In the genomic region with DNA sequence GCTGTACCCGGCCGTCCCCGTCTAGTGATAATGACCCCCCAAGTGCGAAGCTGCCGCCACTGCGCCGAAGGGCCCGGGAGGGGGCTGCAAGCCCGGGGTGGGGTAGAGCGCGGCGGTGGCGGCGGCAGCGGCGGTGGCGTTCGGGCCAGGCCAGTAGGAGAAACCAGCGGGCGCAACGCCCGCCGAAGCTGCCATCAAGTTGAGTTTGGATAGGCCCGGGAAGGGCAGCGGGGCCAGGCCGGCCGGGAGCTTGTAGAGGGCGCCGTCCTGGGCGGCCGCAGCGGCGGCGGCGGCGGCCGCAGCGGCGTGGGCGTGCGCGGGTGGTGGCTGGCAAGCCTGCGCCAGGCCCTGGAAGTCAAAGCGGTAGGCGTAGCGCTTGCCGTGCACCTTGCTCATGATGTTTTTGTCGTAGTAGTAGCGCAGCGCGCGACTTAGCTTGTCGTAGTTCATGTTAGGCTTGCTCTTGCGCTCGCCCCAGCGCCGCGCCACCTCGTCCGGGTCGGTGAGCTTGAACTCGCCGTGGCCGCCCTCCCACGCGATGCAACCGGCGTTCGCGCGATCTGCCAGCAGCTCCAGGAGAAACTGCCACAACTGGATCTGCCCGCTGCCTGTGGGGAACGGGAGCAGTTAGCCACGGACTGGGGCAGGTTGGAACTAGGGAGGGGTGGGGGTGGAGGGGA, we compare ENCODE assay signal across 8 mouse cellular contexts. TPM values are rescaled to one million over a fixed set of nuclear protein-coding genes. Genes with fewer than 3 reads are reported as not detected.
DNase-seq lines count a peak whose midpoint lies in the region; ATAC-seq lines count a peak whose summit lies in the region.

No protein-coding gene starts in this region.

- H3K9ac ChIP-seq in heart, embryonic 14.5 days (ENCODE audit: low read length) = no peak overlapping the region; the same call in 1 of the 2 replicates
- H3K9ac ChIP-seq in midbrain, embryonic 11.5 days (ENCODE audit: low read length) = peak overlapping the region; percentile 45

- H3K9me3 ChIP-seq in heart, embryonic 14.5 days (ENCODE audit: control insufficient read depth, low read length) = no peaks in the 10 kb centered on the region
- no peaks in the 10 kb centered on the region for H3K9me3 ChIP-seq in midbrain, embryonic 11.5 days (ENCODE audit: control insufficient read depth, low read length)

- no peak overlapping the region for H3K27ac ChIP-seq in heart, embryonic 14.5 days (replicated peaks in 1 of 2; ENCODE audit: control insufficient read depth in 1 of 2, insufficient read depth in 1 of 2, low read depth in 2 of 2, low read length in 2 of 2)
- H3K27ac ChIP-seq in midbrain, embryonic 11.5 days (ENCODE audit: low read depth, low read length) = no peak overlapping the region

- H3K4me1 ChIP-seq in heart, embryonic 14.5 days (ENCODE audit: control insufficient read depth in 2 of 2, insufficient read depth in 2 of 2, low read length in 2 of 2) = peaks cover 7 to 27% of the 10 kb centered on the region in 2 experiments; a peak in 3 of 4 replicates
- peaks cover 20% of the 10 kb centered on the region for H3K4me1 ChIP-seq in midbrain, embryonic 11.5 days (ENCODE audit: control insufficient read depth, insufficient read depth, low read length)

- ATAC-seq in heart, embryonic 14.5 days (ENCODE audit: insufficient number of reproducible peaks, insufficient read depth, low FRiP score, low read depth) = no peak
- 0 out of 2 replicates have a peak, but pooled peaks have one; percentile 4 for ATAC-seq in granulocyte monocyte progenitor cell, adult 5-6 weeks (replicated peaks; ENCODE audit: poor library complexity, severe bottlenecking)
- no peak for ATAC-seq in midbrain, embryonic 11.5 days (ENCODE audit: low FRiP score)

- peak overlapping the region; percentile 72 for H3K4me2 ChIP-seq in heart, embryonic 14.5 days (ENCODE audit: low read length)
- H3K4me2 ChIP-seq in midbrain, embryonic 11.5 days = peak overlapping the region; percentile 56

- peaks cover 85% of the 10 kb centered on the region for H3K27me3 ChIP-seq in heart, embryonic 14.5 days (ENCODE audit: control insufficient read depth, insufficient read depth, low read length)
- H3K27me3 ChIP-seq in midbrain, embryonic 11.5 days (ENCODE audit: control insufficient read depth, insufficient read depth, low read length) = peaks cover 67% of the 10 kb centered on the region

- intact Hi-C loops in heart, postnatal 25 days (cut with DNase I) = loop anchor here (5.0 kb wide), 1 partner anchor 135 kb away; no protein-coding TSS in a partner anchor

- DNase-seq in heart, postnatal 25 days (ENCODE audit: low spot score) = no peak
- peak; percentile 53 for DNase-seq in brain, adult 2 months (ENCODE audit: low read depth, low spot score)
- DNase-seq in midbrain, embryonic 11.5 days (ENCODE audit: low spot score, missing footprints) = peak; percentile 94
- no peak for DNase-seq in urinary bladder, postnatal 10 days (ENCODE audit: low spot score)
- DNase-seq in gastrocnemius, postnatal 25 days = no peak
- DNase-seq in right cerebral cortex, postnatal 36 days (ENCODE audit: low spot score in 2 of 2) = no peak

- H3K36me3 ChIP-seq in heart, embryonic 14.5 days (ENCODE audit: control insufficient read depth, insufficient read depth, low read length) = no peaks in the 10 kb centered on the region
- no peaks in the 10 kb centered on the region for H3K36me3 ChIP-seq in midbrain, embryonic 11.5 days (ENCODE audit: control insufficient read depth, insufficient read depth, low read length)

- H3K4me3 ChIP-seq in heart, embryonic 14.5 days (ENCODE audit: control insufficient read depth in 1 of 2, insufficient read depth in 1 of 2, low read depth in 1 of 2, low read length in 2 of 2) = peak overlapping the region; percentile 25 to 41
- peak overlapping the region; percentile 35 for H3K4me3 ChIP-seq in midbrain, embryonic 11.5 days (ENCODE audit: low read depth, low read length)

- WGBS in heart, embryonic 14.5 days = 7% methylated on average over 66 of the region's 74 CpGs
- WGBS in midbrain, embryonic 11.5 days = under 1% methylated on average over 67 of the region's 74 CpGs

RNA-seq across cellular contexts. Expression of a gene that starts 3.0 kb away (rescaled TPM):
- polyA plus RNA-seq in heart, embryonic 14.5 days (2014; fragmentation: Nextera tagmentation; extraction: Ambion mirVana) = 1.3 and 1.9 TPM in 2 replicates
- total RNA-seq in heart, postnatal 25 days (2021) = not detected
- not detected in 2 replicates for total RNA-seq in granulocyte monocyte progenitor cell, adult 5-6 weeks (2014; fragmentation: Nextera tagmentation)
- total RNA-seq in granulocyte monocyte progenitor cell, adult 5-6 weeks (2017) = not detected in 2 replicates
- 0.41 and 0.69 TPM in 2 replicates for polyA plus RNA-seq in midbrain, embryonic 11.5 days (2014; fragmentation: Nextera tagmentation; extraction: Ambion mirVana)
- total RNA-seq in gastrocnemius, postnatal 25 days (2021) = not detected

RNA-seq across cellular contexts. Expression of a gene that starts 10.7 kb away (rescaled TPM):
- polyA plus RNA-seq in heart, embryonic 14.5 days (2014; fragmentation: Nextera tagmentation; extraction: Ambion mirVana) = not detected in 2 replicates
- not detected for total RNA-seq in heart, postnatal 25 days (2021)
- total RNA-seq in granulocyte monocyte progenitor cell, adult 5-6 weeks (2014; fragmentation: Nextera tagmentation) = not detected in 2 replicates
- not detected in 2 replicates for total RNA-seq in granulocyte monocyte progenitor cell, adult 5-6 weeks (2017)
- polyA plus RNA-seq in midbrain, embryonic 11.5 days (2014; fragmentation: Nextera tagmentation; extraction: Ambion mirVana) = 0.19 TPM in 1 of 2 replicates, not detected in the other
- total RNA-seq in gastrocnemius, postnatal 25 days (2021) = not detected

RNA-seq across cellular contexts. Expression of a gene that starts 27.5 kb away (rescaled TPM):
- polyA plus RNA-seq in heart, embryonic 14.5 days (2014; fragmentation: Nextera tagmentation; extraction: Ambion mirVana) = 0.11 TPM in 1 of 2 replicates, not detected in the other
- not detected for total RNA-seq in heart, postnatal 25 days (2021)
- total RNA-seq in granulocyte monocyte progenitor cell, adult 5-6 weeks (2014; fragmentation: Nextera tagmentation) = not detected in 2 replicates
- not detected in 2 replicates for total RNA-seq in granulocyte monocyte progenitor cell, adult 5-6 weeks (2017)
- 5.7 and 5.8 TPM in 2 replicates for polyA plus RNA-seq in midbrain, embryonic 11.5 days (2014; fragmentation: Nextera tagmentation; extraction: Ambion mirVana)
- total RNA-seq in gastrocnemius, postnatal 25 days (2021) = not detected

RNA-seq across cellular contexts. Expression of a gene that starts 53.2 kb away (rescaled TPM):
- not detected in 2 replicates for polyA plus RNA-seq in heart, embryonic 14.5 days (2014; fragmentation: Nextera tagmentation; extraction: Ambion mirVana)
- not detected for total RNA-seq in heart, postnatal 25 days (2021)
- not detected in 2 replicates for total RNA-seq in granulocyte monocyte progenitor cell, adult 5-6 weeks (2014; fragmentation: Nextera tagmentation)
- total RNA-seq in granulocyte monocyte progenitor cell, adult 5-6 weeks (2017) = not detected in 2 replicates
- polyA plus RNA-seq in midbrain, embryonic 11.5 days (2014; fragmentation: Nextera tagmentation; extraction: Ambion mirVana) = 0.03 and 0.04 TPM in 2 replicates
- not detected for total RNA-seq in gastrocnemius, postnatal 25 days (2021)

Comparison
In these comparisons a context has a peak if more than half of its experiments do, and no peak if none do; other contexts are left out.
1. DNase-seq: peak in brain, adult 2 months (single experiment) and midbrain, embryonic 11.5 days (single experiment); none in heart, postnatal 25 days (single experiment), urinary bladder, postnatal 10 days (single experiment), gastrocnemius, postnatal 25 days (single experiment) and right cerebral cortex, postnatal 36 days (0 of 2).